Mouse (Mus musculus) heart, postnatal 4 days (tissue): Measurements from ENCODE around the gene Polr1c. TPM values are rescaled to one million over a fixed set of nuclear protein-coding genes. Genes with fewer than 3 reads are reported as not detected.

ENCODE experiments used
- DNase-seq: peaks from one replicate; pipeline ENCODE4 v3.0.0; 2021
- total RNA-seq, 2 experiments: library from RNA; stranded (reverse); gene quantifications; 2 replicates each; pipeline ENCODE4 v1.2.3; 2021

Gene Polr1c
- total RNA-seq, 2 experiments from 2014 or later: 26.2 to 30.5 TPM

GRCm38 (mm10) chr17:46265918-46266618, 18.2 kb upstream of the Polr1c start:
- DNase-seq: peak; percentile 93

- DNase-seq: no peak
Measured at GRCm38 (mm10) chr17:46265502-46265901, 17.6 kb upstream of the Polr1c start.

- peak; percentile 49 for DNase-seq
Measured at GRCm38 (mm10) chr17:46262201-46262694, 14.4 kb upstream of the Polr1c start.

GRCm38 (mm10) chr17:46259675-46260074, 11.8 kb upstream of the Polr1c start:
- DNase-seq: no peak

- DNase-seq: no peak
Measured at GRCm38 (mm10) chr17:46258279-46259053, 10.6 kb upstream of the Polr1c start.

GRCm38 (mm10) chr17:46255147-46255546, 7.3 kb upstream of the Polr1c start:
- DNase-seq: no peak

GRCm38 (mm10) chr17:46254106-46254505, 6.3 kb upstream of the Polr1c start:
- DNase-seq: no peak

- peak; percentile 92 for DNase-seq
Measured at GRCm38 (mm10) chr17:46253452-46254084, 5.7 kb upstream of the Polr1c start, which contains the start of gene Lrrc73. TSS of gene Lrrc73 (plus strand) at chr17:46253531.

GRCm38 (mm10) chr17:46252571-46253451, 5.0 kb upstream of the Polr1c start:
- peak; percentile 62 for DNase-seq

- DNase-seq: no peak
Measured at GRCm38 (mm10) chr17:46251174-46251573, 3.3 kb upstream of the Polr1c start.

GRCm38 (mm10) chr17:46248189-46248522, 302 bp upstream of the Polr1c start:
- no peak for DNase-seq

- no peak for DNase-seq
Measured at GRCm38 (mm10) chr17:46244579-46244978, 3.3 kb downstream of the Polr1c start.

GRCm38 (mm10) chr17:46243624-46244023, 4.2 kb downstream of the Polr1c start:
- no peak for DNase-seq

GRCm38 (mm10) chr17:46242993-46243392, 4.9 kb downstream of the Polr1c start:
- no peak for DNase-seq

- no peak for DNase-seq
Measured at GRCm38 (mm10) chr17:46242274-46242673, 5.6 kb downstream of the Polr1c start.

- DNase-seq: no peak
Measured at GRCm38 (mm10) chr17:46241471-46241870, 6.4 kb downstream of the Polr1c start.

GRCm38 (mm10) chr17:46239516-46240114, 8.2 kb downstream of the Polr1c start:
- DNase-seq: no peak

- no peak for DNase-seq
Measured at GRCm38 (mm10) chr17:46237480-46237879, 10.4 kb downstream of the Polr1c start.

GRCm38 (mm10) chr17:46237079-46237478, 10.8 kb downstream of the Polr1c start:
- DNase-seq: no peak

GRCm38 (mm10) chr17:46236067-46236466, 11.8 kb downstream of the Polr1c start:
- DNase-seq: no peak

- DNase-seq: no peak
Measured at GRCm38 (mm10) chr17:46227576-46227975, 20.3 kb downstream of the Polr1c start.

GRCm38 (mm10) chr17:46221601-46222000, 26.3 kb downstream of the Polr1c start:
- DNase-seq: no peak
